Mouse (Mus musculus) left cerebral cortex, postnatal 14 days (tissue): Measurements from ENCODE around the gene Grm5. TPM values are rescaled to one million over a fixed set of nuclear protein-coding genes. Genes with fewer than 3 reads are reported as not detected.

Experiments
- DNase-seq, 2 experiments: peaks; one replicate each; pipeline ENCODE4 v3.0.0; 2021 to 2022; ENCODE audit warnings: low spot score in 2 of 2, mixed read lengths in 1 of 2
- intact Hi-C: fragments of 180-260 bp; cut with DNase I; formaldehyde crosslinking; loops from one replicate; pipeline ENCODE4 v1.15.1; 2025
- total RNA-seq, 2 experiments: library from RNA; stranded (reverse); gene quantifications; 2 replicates each; pipeline ENCODE4 v1.2.3; 2021

The Grm5 gene
- total RNA-seq, 2 experiments from 2014 or later = 196 to 198 TPM

GRCm38 (mm10) chr7:87834669-87835068 lies 250.7 kb downstream of the Grm5 start:
- intact Hi-C loops = no loop called here
- no peak for DNase-seq

GRCm38 (mm10) chr7:87838579-87838978 lies 254.6 kb downstream of the Grm5 start:
- intact Hi-C loops = no loop called here
- no peak for DNase-seq

- no peak for DNase-seq
- intact Hi-C loops = no loop called here
Observed at GRCm38 (mm10) chr7:87843496-87843895, 259.5 kb downstream of the Grm5 start.

- intact Hi-C loops = no loop called here
- no peak for DNase-seq
Observed at GRCm38 (mm10) chr7:87846082-87846481, 262.1 kb downstream of the Grm5 start.

- intact Hi-C loops = loop anchor here (5.0 kb wide), 1 partner anchor 339 kb away; no protein-coding TSS in a partner anchor
- peak; percentile 51 to 57 for DNase-seq
Observed at GRCm38 (mm10) chr7:87925956-87926355, 342.0 kb downstream of the Grm5 start.

GRCm38 (mm10) chr7:87937415-87937814 lies 353.4 kb downstream of the Grm5 start:
- no peak for DNase-seq
- intact Hi-C loops = no loop called here

- intact Hi-C loops = no loop called here
- DNase-seq = no peak
Observed at GRCm38 (mm10) chr7:87938265-87938664, 354.3 kb downstream of the Grm5 start.

- intact Hi-C loops = no loop called here
- peak; percentile 54 to 77 for DNase-seq
Observed at GRCm38 (mm10) chr7:87950205-87950604, 366.2 kb downstream of the Grm5 start.

GRCm38 (mm10) chr7:87973216-87973615 lies 389.2 kb downstream of the Grm5 start:
- DNase-seq = peak; percentile 15 to 17
- intact Hi-C loops = no loop called here

GRCm38 (mm10) chr7:87975041-87975440 lies 391.1 kb downstream of the Grm5 start:
- no peak for DNase-seq

GRCm38 (mm10) chr7:87983494-87983893 lies 399.5 kb downstream of the Grm5 start:
- DNase-seq = peak in 1 of 2 experiments; percentile 17
- intact Hi-C loops = no loop called here

More at GRCm38 (mm10) chr7:87975041-87975440, 391.1 kb downstream of the Grm5 start:
- intact Hi-C loops = no loop called here

- intact Hi-C loops = no loop called here
- no peak for DNase-seq
Observed at GRCm38 (mm10) chr7:88014451-88014850, 430.5 kb downstream of the Grm5 start.

- peak; percentile 25 to 63 for DNase-seq
Observed at GRCm38 (mm10) chr7:88027411-88028132, 443.6 kb downstream of the Grm5 start.

GRCm38 (mm10) chr7:88047366-88047765 lies 463.4 kb downstream of the Grm5 start:
- DNase-seq = no peak
- intact Hi-C loops = no loop called here

More at GRCm38 (mm10) chr7:88027411-88028132, 443.6 kb downstream of the Grm5 start:
- intact Hi-C loops = no loop called here

- intact Hi-C loops = no loop called here
- no peak for DNase-seq
Observed at GRCm38 (mm10) chr7:88054224-88054938, 470.4 kb downstream of the Grm5 start.

- no peak for DNase-seq
- intact Hi-C loops = no loop called here
Observed at GRCm38 (mm10) chr7:88056438-88056837, 472.5 kb downstream of the Grm5 start.

GRCm38 (mm10) chr7:88091115-88091514 lies 507.1 kb downstream of the Grm5 start:
- intact Hi-C loops = no loop called here
- no peak for DNase-seq

GRCm38 (mm10) chr7:88096536-88097107 lies 512.7 kb downstream of the Grm5 start:
- DNase-seq = no peak
- intact Hi-C loops = loop anchor here (5.0 kb wide), 1 partner anchor 261 kb away; no protein-coding TSS in a partner anchor

- peak; percentile 28 to 32 for DNase-seq
- intact Hi-C loops = loop anchor here (2.0 to 5.0 kb wide), 2 partner anchors 260 to 447 kb away; no protein-coding TSS in a partner anchor
Observed at GRCm38 (mm10) chr7:88097715-88098114, 513.7 kb downstream of the Grm5 start.

GRCm38 (mm10) chr7:88116724-88117409 lies 532.9 kb downstream of the Grm5 start:
- no peak for DNase-seq
- intact Hi-C loops = no loop called here
